Mouse (Mus musculus) MEL-GATA-1-ER (cell line): ENCODE measurements around the gene Cntf.

Experiments used
- DNase-seq: peaks from one replicate; pipeline ENCODE4 v3.0.0-alpha.2; 2012; ENCODE audit warnings: low read depth; ENCODE audit errors: extremely low read depth

The Cntf gene

GRCm38 (mm10) chr19:12765308-12765707 is at the start of gene Cntf:
Gene Cntf, minus strand, starts transcription at chr19:12765632.
- no peak for DNase-seq

GRCm38 (mm10) chr19:12813883-12814282 is 48.5 kb upstream of the Cntf start:
- DNase-seq: no peak

GRCm38 (mm10) chr19:12812644-12813364 is 47.4 kb upstream of the Cntf start:
- no peak for DNase-seq

DNA sequence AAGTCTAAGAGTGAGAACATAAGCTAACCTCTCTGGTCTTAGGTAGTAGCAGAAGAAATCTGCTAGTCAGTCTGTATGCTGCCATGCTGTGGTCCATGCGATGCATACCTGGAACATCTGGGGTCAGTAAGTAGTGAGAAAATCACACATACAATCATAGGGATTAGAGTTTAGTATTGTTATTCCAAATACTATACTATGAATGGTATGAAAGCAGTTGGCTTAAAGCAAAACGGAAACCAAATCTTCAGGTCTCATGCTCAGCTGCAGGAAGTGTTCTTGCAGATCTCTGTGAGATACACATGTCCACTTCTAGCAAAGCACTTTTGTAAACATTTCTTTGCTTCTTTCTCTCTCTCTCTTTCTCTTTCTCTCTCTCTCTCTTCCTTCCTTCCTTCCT is 40.8 kb upstream of the Cntf start:
- DNase-seq: no peak

DNA sequence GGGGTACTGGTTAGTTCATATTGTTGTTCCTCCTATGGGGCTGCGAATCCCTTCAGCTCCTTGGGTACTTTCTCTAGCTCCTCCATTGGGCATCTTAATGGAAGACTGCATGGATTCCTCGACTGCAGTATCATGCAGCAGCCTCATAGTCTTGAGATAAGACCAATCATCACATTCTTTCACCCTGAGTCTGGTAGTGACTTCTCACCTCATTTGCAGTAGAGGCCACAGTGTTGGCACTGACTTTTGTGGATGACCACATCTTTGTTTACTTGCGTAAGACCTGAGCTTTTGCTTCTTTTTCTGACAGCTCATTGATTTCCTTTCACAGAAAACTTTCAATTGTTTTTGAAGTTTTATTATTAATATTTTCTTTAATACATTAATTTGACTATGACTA is 40.3 kb upstream of the Cntf start:
- DNase-seq: no peak

DNA sequence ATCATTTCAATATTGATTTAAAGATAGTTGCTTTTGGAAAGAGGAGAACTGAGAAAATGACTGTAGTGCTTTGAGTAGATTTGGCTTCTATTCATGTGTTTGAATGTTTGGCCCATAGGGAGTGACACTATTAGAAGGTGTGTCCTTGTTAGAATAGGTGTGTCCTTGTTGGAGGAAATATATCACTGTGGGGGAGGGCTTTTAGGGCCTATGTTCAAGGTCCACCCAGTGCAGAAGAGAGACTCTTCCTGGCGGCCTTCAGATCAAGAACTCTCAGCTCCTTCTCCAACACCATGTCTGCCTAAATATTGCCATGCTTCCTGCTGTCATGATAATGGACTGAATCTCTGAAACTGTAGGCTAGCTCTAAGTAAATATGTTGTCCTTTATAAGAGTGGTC is 38.8 kb upstream of the Cntf start:
- DNase-seq: no peak

DNA sequence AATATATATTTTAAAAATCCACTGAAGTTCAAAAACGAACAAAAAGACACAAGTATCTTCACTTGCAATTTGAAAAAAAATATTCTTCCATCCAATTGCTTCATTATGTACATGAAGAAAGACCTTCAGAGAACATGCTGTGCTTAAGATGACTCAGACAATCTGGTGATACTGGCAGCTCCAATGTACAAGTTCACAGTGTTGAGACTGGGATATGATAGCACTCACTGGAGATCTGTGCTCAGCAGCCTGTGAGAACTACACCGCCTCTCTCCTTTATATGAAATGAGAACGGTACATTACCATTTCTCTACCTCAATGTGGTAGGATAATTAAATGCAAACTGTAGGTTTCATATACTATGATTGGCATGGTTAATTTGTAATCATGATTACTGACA is 37.4 kb upstream of the Cntf start:
- DNase-seq: no peak

DNA sequence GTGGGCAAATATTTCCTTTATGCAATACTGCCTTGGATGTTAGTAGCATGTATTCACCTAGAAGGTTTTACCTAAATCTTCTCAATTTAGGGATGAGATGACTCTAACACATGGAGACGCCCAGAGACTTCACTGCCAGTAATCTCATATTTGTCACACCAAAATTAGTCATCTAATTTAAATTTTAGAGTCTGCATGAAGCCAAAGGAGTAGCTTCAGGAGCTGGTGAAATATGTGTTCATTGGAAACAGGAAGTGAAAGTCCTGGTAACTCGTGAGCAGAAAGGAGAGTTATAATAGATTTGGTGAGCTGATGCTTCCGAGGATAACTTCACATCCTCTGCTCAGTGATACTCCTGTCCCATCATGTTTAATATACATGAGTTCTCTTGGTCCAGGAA is 35.6 kb upstream of the Cntf start:
- DNase-seq: no peak

DNA sequence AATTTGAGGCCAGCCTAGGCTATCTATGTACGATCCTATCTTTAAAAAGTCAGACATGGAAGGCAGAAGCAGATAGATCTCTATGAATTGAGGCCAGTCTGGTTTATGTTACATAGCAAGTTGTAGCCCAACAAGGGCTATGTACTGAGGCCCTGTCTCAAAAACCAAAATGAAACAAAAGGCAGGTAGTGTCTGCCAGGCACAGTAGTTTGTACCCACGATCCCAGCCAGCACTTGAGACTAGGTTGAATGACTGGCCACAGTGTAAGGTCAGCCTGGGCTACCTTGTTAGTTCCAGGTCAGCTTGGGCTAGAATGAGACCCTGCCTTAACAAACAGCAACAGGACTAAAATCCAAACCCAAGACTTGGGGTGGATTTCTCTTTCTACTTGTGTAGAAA is 35.2 kb upstream of the Cntf start:
- DNase-seq: no peak

DNA sequence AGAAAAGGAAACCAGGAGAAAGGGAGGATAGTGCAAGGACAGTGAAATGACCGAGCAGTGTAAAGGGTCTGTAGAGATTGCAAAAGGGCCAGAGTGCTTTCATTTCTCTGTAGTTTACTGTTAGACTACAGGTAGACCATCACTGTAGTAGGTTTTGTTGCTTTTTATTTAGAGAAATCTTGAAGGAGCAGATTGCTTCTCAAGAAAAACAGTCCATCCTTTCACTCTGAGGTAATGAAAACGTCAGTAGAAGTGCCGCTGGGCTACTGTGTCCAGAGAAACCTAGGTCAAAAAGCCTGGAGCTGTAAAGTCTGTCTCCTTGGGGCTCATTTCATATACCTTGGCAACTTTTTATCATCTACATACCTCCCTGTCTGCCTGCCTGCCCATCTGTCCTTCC is 33.6 kb upstream of the Cntf start:
- no peak for DNase-seq

DNA sequence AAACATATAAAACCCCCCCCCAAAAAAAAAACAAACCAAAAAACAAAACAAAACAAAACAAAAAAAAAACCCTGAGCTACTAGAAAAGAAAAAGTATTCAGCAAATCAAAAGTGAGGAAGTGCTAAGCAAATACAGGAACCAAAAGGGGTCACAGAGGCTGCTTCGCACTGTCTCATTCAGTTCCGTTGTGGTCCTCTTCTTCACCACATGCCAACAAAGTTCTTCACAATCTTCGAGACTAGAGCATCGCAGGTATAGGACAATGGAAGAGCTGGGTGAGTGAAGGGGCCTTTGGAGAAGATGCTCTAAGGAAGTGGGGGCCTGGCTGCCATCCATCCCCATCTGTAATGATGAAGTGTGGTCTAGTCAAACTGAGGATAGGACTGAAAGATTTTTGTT is 33.0 kb upstream of the Cntf start:
- peak; percentile 55 for DNase-seq

DNA sequence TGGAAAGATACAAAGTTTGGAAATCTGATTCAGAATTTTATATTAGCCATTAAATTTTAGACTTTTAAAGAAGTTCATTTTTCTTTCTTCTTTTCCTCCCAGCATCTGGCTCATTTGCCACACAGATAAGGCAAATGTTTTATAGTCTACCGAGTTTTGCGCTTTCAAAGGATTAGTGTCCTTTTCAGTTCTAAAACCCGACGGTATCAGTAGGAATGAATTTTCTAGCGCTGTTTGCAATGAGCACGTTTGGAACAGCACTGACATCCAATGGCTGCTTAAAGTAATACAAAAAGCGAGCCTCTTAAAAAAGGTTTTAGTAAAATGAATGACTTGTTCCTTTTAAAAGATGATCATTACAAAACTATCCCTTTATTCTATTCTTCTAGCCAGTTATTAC is 31.6 kb upstream of the Cntf start:
- no peak for DNase-seq

GRCm38 (mm10) chr19:12796328-12796931 is 31.0 kb upstream of the Cntf start:
- peak; percentile 97 for DNase-seq

DNA sequence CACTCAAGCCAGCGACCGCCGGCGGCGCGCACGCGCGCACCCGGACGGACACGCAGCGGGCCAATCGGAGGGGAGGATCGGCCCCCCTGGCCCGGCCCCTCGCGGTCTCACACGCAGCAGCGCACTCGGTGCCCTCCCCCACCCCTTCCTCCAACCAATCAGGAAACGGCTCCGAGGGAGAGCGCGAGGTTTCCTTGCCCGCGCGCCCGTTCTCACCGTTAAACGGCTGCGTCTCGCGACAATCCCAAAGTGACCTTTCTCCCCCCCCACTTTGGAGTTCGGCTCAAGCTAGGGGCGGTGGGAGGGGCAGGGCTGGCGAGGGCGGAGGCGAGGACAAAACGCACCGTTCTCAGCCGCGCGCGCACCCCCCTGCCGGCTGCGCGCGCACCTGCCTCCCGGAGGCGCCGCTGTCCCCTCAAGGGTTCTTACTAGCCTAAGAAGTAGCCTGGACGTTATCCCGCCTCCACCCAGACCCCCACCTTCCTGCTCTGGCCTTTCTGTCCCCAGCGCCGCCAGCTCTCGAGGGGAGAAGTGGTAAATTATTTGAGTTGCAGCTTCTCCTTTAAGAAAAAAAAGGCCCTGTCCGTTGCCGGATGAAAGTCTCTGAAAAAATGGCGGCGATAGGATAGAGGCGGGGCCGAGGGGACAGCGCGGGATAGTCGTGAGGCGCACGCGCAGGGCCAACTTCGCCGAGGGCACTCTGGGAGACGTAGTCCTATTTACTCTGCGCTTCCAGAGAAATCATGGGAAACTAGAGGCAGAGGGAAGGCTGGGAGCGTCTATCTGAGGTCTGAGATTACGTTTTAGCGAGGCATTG is 30.3 kb upstream of the Cntf start, which contains the start of the genes Zfp91 and Lpxn:
TSS of gene Zfp91 (minus strand) at position 616 of the 817 bp plus-strand sequence.
TSS of gene Lpxn (plus strand) at position 683 of the 817 bp plus-strand sequence.
- DNase-seq: peak; percentile 93

DNA sequence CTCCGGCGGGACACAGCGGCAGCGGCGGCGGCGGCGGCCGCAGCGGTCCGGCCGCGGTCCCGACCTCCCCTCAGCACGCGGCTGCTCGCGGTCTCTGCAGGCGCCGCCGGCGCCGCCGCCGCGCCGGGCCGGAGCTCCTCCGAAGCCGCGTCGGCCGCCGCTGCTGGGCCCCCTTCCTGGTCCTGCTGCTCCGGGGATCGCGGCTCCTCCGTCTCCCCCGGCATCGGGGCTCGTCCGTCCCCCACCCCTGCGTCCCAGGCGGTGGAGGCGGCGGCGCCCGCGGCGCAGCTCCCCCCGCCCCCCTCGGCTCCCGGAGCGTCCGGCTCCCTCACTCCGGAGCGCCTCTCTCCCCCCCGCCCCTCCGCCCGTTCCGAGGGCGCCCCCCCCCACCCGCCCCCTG is 29.7 kb upstream of the Cntf start:
- DNase-seq: no peak

- DNase-seq: peak; percentile 50
Measured at GRCm38 (mm10) chr19:12794056-12795044, 28.9 kb upstream of the Cntf start.

DNA sequence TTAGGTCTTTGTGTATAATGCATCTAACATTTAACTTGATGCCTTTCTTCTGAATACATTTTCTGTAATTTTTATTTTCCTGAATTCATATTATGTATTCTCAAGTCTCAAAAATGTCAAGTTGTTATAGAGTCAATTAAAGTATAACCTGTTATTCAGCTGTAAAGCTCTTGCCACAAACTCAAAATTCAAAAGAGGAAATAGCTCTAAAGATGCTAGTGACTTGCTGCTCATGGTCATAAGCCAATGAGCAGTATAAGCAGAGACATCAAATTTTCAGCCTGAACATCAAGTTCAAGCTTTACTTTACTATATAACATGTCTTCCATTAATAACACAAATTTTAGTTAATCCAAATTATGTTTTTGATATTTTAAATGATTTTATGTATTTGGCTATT is 26.9 kb upstream of the Cntf start:
- no peak for DNase-seq

- DNase-seq: no peak
Measured at GRCm38 (mm10) chr19:12787721-12788120, 22.3 kb upstream of the Cntf start.

- no peak for DNase-seq
Measured at GRCm38 (mm10) chr19:12786803-12787395, 21.5 kb upstream of the Cntf start.

DNA sequence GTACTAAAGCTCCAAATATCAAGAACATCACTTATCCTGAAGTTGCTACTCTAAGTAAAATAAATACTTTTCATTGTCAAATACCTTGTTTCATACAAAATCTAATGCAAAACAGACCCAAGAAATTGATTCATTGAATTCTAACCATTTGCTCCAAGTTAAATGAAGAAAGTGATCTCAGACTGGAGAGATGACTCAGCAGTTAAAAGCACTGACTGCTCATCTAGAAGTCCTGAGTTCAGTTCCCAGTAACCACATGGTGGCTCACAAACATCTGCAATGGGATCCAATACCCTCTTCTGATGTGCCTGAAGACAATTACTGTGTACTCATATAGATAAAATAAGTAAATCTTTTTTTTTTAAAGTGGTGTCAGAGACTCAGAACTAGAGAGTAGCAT is 15.0 kb upstream of the Cntf start:
- DNase-seq: no peak

DNA sequence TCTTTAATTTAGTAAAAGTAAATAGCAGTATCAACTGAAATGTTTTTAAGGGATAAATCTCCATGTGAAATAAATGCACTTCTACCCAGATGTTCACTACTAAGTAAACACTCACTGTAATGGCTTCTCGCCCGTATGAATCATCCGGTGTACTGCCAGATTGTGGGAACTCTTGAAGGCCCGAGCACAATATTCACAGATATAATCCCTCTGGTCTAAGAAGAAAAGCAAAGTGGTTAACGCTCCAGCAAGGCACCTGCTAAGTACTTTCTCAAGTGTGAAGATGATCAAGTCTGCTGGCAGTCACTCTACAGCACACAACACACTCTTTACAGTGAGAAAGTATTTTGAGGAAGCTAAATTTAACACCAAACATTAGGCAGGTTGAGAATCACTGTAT is 5.5 kb upstream of the Cntf start:
- DNase-seq: no peak
